Mouse (Mus musculus) mesoderm, embryonic 11.5 days (tissue): ENCODE results near the gene Efs.
A peak's percentile ranks its signal among the peaks of the same experiment; 100 is the strongest.

Experiments used
- DNase-seq: peaks from one replicate; pipeline ENCODE4 v3.0.0-alpha.2; 2012; ENCODE audit warnings: low read depth, low spot score

The Efs gene

DNA sequence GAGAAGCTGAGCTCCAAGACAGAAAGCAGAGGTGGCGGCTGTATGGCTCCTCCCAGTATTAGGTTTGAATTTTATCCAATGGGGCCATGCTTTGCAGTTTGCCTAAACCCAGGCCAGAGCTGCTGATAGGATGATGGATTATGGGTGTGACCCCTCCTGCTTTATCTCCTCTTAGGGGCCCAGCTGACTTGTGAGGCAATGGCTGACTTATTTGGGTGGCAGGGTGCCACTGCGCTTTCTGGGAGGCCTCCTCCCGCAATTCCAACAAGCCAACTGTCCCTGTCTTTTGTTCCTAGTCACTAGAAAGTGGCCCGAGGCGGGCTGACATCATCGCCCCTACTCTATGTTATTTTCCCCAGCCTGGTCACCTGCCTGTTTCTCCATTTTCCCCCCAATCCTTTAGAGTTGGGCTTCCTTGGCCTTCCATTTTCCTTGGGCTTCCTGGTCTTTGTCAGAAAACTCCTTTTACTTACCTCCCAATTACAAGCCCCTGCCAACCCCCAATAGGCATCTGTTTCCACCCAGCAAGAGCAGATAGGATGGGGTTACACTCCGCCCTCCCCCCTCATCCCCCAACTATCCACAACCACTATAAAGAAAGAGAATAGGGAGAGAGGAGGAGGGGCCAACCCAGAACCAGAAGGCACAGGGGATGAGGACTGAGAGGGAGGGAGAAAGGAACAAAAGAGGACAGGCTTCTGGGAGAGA lies 1.1 kb downstream of the Efs start:
- DNase-seq = peak; percentile 74

GRCm38 (mm10) chr14:54920076-54920685 lies 5.7 kb downstream of the Efs start:
- no peak for DNase-seq

GRCm38 (mm10) chr14:54913343-54913742 lies 12.6 kb downstream of the Efs start:
- no peak for DNase-seq

GRCm38 (mm10) chr14:54912886-54913285 lies 13.0 kb downstream of the Efs start, which contains the start of gene Slc22a17:
Gene Slc22a17, minus strand, starts transcription at chr14:54913132.
- peak; percentile 87 for DNase-seq

DNA sequence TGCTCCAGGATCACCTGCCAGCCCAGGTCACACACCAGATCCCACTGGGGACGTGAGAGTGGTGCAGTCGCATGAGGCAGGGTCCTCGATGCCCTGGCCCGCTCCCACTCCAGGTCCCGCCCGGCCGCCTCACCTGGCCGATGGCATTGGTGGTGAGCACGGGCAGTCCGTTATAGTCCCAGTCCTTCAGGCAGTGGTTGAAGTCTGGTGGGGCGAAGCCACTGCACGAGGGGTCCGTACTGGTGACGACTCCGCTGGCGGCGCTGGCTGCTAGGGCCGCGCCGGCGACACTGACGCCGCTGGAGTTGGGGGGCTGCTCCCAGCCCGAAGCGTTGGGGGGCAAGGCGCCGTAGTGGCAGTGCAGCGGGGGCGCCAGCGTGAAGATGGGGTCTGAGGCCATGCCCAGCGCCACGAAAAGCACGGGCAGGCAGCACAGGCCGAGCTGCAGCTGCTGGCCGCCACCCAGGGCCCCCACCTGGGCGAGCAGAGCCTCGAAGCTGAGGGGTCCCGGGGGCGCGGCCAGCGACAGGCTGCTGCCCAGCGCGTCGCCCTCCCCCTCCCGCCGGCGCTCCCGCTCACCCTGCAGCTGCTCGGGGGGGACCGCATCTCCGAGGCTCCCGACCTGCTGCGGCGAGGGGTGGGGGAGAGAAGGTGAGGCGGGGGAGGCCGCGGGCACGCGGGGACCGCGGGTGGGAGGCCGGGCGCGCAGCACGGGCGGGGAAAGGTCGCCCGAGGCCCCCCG lies 13.6 kb downstream of the Efs start:
- DNase-seq = no peak

DNA sequence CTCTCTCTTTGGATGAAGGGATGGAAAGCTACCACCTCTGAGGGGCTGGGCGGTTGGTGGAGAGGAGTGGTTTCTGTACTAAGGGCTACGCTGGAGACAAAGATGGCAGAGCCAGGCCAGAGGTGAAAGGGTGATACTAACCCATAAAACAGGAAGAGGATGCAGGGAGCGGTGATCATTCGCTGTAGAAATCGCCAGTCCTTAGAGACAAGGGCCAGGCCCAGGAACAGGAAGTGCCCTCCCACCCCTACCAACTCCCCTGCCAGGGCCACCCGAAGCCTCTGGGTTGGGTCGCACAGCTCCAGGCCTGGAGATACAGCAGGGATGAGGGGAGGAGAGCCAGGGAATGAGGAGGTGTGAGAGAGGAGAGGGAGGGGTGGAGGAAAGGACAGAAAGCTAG lies 17.2 kb downstream of the Efs start:
- DNase-seq = no peak

DNA sequence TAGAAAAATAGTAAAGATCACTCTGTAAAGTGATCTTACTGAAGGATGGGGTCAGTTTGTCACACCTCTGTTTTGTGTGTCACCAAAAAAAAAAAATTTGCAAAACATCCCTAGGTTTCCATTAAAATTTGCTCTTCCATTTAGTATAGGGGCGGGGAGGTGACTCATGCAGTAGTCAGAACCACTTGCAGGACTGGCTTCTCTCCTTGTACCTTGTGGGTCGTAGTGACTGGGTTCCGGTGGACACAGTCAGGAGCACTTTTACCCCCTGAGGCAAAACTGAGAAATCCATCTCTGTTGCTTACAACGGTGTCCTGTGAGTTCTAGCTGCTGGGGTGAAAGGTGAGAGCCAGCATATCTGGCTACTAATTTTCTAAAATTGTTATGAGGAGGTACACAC lies 22.3 kb downstream of the Efs start:
- DNase-seq = no peak

- DNase-seq = peak; percentile 85
These were observed 25.5 kb downstream of the Efs start for GRCm38 (mm10) chr14:54900383-54900782.

GRCm38 (mm10) chr14:54897445-54897844 lies 28.5 kb downstream of the Efs start:
- DNase-seq = no peak

GRCm38 (mm10) chr14:54894296-54895151 lies 31.4 kb downstream of the Efs start:
- DNase-seq = no peak

DNA sequence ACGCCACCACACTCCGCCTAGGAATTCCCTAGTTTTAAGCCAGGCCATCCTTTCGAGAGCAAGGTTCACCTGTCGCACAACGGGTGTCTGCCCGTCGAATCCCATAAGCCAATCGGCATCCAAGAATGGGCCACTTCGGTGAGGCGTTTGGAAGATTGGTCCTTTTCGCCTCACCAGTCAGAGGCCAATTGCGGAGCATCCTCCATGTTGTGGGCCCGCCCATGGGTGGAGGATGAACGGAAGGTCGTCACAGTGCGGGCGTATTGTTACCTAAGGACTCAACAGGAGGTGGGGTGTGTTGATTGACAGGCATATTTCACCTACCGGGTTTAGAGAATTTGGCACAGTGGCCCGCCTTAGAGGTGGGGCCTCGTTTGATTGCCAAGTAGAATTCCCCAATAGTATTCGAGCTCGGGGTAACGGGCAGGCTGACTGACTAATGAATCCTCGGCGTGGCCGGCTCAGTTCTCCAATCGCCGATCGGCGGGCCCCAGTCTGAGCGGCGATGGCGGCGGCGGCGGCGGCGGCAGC lies 32.2 kb downstream of the Efs start:
- peak; percentile 99 for DNase-seq

DNA sequence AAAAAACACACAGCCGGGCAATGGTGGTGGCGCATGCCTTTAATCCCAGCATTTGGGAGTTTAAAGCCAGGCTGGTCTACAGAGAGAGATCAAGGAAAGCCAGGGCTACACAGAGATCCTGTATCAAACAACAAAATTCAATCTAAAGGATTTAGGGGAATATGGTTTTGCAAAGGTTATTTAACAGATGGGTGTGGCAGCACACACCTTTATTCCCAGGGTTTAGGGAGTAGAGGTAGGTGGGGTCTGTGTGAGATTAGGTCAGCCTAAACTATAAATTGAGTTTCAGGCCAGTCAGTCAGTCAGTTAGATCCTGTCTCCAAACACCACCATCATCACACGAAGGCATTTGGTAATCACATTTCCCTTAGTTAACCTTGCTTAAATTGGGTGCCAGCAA lies 33.7 kb downstream of the Efs start, which contains the start of gene Pabpn1:
Pabpn1 (plus strand) TSS at position 301 of the 400 bp plus-strand sequence.
- DNase-seq = no peak

DNA sequence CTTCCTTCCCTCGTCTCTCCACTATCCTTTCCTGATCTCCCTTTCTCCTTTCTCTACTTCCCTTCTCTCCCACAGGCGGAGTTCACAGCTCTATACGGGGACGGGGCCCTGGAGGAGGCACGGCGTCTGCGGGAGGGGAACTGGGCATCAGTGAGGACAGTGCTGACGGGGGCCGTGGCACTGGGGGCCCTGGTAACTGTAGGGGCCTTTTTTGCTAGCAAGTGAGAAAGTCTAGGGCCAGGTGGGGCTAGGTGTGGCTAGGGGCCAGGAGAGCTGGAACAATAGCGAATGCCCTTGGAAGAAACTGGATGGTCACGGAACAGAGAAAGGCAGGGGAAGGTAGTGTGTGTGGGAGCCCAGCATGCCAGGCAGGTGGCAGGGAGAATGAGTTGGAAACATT lies 40.6 kb downstream of the Efs start:
- DNase-seq = no peak

DNA sequence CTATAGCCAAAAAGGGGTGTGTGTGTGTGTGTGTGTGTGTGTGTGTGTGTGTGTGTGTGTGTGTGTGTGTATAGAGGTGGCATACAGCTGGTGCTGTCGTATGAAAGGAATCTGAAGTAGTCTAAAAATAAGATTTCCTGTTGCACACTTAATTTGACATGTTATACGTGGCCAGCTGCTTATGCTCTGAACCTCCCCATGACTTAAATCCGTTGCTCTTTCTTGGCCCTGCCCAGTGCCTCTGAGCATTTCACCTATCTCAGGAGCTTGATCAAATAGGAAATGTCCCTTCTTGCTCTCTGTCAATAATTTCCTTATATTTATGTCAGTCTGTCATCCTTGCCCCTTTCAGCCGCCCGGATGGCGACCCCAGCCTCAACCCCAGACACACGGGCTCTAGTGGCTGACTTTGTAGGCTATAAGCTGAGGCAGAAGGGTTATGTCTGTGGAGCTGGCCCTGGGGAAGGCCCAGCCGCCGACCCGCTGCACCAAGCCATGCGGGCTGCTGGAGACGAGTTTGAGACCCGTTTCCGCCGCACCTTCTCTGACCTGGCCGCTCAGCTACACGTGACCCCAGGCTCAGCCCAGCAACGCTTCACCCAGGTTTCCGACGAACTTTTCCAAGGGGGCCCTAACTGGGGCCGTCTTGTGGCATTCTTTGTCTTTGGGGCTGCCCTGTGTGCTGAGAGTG lies 41.8 kb downstream of the Efs start:
- no peak for DNase-seq

GRCm38 (mm10) chr14:54883154-54884021 lies 42.5 kb downstream of the Efs start, which contains the start of the genes Bcl2l2 and Gm20521:
Gene Bcl2l2, plus strand, starts transcription at chr14:54883377.
Gene Gm20521, plus strand, starts transcription at chr14:54883441.
- DNase-seq = peak; percentile 91

GRCm38 (mm10) chr14:54877048-54877715 lies 48.7 kb downstream of the Efs start, which contains the start of gene Ppp1r3e:
Gene Ppp1r3e, minus strand, starts transcription at chr14:54877550.
- peak; percentile 61 for DNase-seq

- peak; percentile 93 for DNase-seq
These were observed 49.3 kb downstream of the Efs start for GRCm38 (mm10) chr14:54876539-54877047.

- no peak for DNase-seq
These were observed 49.9 kb downstream of the Efs start for GRCm38 (mm10) chr14:54875844-54876538.
